In genomic region chr2:6815281-6815680, GRCm38 (mm10) we compare ENCODE assay signal across 18 mouse cellular contexts.
DNase-seq lines count a peak whose midpoint lies in the region; ATAC-seq and TF ChIP-seq lines count a peak whose summit lies in the region.
"Had no signal": no experiment of that assay in that cellular context is flagged by ENCODE, and none has a peak within 500 bp of the region (broad histone marks: within the 10 kb centered on the region; RNA-seq: fewer than 3 reads in every experiment).

No protein-coding gene starts in this region.

- H3K27ac ChIP-seq in heart, postnatal 0 days (ENCODE audit: low read depth): no peak overlapping the region
- no peak overlapping the region for H3K27ac ChIP-seq in hindbrain, embryonic 16.5 days (ENCODE audit: low read depth, low read length)
- H3K27ac ChIP-seq: embryonic facial prominence, embryonic 15.5 days; forebrain, embryonic 15.5 days; hindbrain, embryonic 13.5 days; intestine, embryonic 15.5 days had no signal

- no peaks in the 10 kb centered on the region for H3K27me3 ChIP-seq in heart, postnatal 0 days (ENCODE audit: control insufficient read depth, insufficient read depth, low read length)
- H3K27me3 ChIP-seq in hindbrain, embryonic 16.5 days (replicated peaks; ENCODE audit: control insufficient read depth, insufficient read depth, low read length): no peaks in the 10 kb centered on the region
- H3K27me3 ChIP-seq: CH12.LX; embryonic facial prominence, embryonic 15.5 days; forebrain, embryonic 15.5 days; heart, embryonic 13.5 days; hindbrain, embryonic 13.5 days; intestine, embryonic 15.5 days had no signal

- no peaks in the 10 kb centered on the region for H3K9me3 ChIP-seq in heart, postnatal 0 days (replicated peaks; ENCODE audit: control insufficient read depth, low read length)
- no peaks in the 10 kb centered on the region for H3K9me3 ChIP-seq in hindbrain, embryonic 16.5 days (ENCODE audit: control insufficient read depth, low read length)
- H3K9me3 ChIP-seq: embryonic facial prominence, embryonic 15.5 days; forebrain, embryonic 15.5 days; hindbrain, embryonic 13.5 days; intestine, embryonic 15.5 days had no signal

- TF ChIP-seq CTCF in heart, postnatal 0 days (IDR thresholded peaks at IDR 0.05; ENCODE audit: low read depth): no peak

- no peak for TF ChIP-seq EP300 in heart, postnatal 0 days (IDR thresholded peaks at IDR 0.05; ENCODE audit: low read depth)

- no peak overlapping the region for H3K4me3 ChIP-seq in heart, postnatal 0 days (ENCODE audit: low read depth, low read length)
- no peak overlapping the region for H3K4me3 ChIP-seq in hindbrain, embryonic 16.5 days (ENCODE audit: low read length)
- H3K4me3 ChIP-seq: embryonic facial prominence, embryonic 15.5 days; forebrain, embryonic 15.5 days; heart, embryonic 13.5 days; hindbrain, embryonic 13.5 days; intestine, embryonic 15.5 days had no signal

- H3K36me3 ChIP-seq in heart, postnatal 0 days (replicated peaks; ENCODE audit: control insufficient read depth, insufficient read depth, low read length): no peaks in the 10 kb centered on the region
- H3K36me3 ChIP-seq in hindbrain, embryonic 16.5 days (ENCODE audit: control insufficient read depth, insufficient read depth, low read length): no peaks in the 10 kb centered on the region
- H3K36me3 ChIP-seq: embryonic facial prominence, embryonic 15.5 days; forebrain, embryonic 15.5 days; heart, embryonic 13.5 days; hindbrain, embryonic 13.5 days; intestine, embryonic 15.5 days had no signal

- H3K9ac ChIP-seq in heart, postnatal 0 days (replicated peaks; ENCODE audit: low read depth, low read length): no peak overlapping the region
- no peak overlapping the region for H3K9ac ChIP-seq in hindbrain, embryonic 16.5 days (ENCODE audit: low read depth, low read length)
- H3K9ac ChIP-seq: embryonic facial prominence, embryonic 15.5 days; forebrain, embryonic 15.5 days; heart, embryonic 13.5 days; hindbrain, embryonic 13.5 days; intestine, embryonic 15.5 days had no signal

- H3K4me2 ChIP-seq in heart, postnatal 0 days (ENCODE audit: low read depth, low read length): no peak overlapping the region
- no peak overlapping the region for H3K4me2 ChIP-seq in hindbrain, embryonic 16.5 days (ENCODE audit: low read length)
- H3K4me2 ChIP-seq: embryonic facial prominence, embryonic 15.5 days; forebrain, embryonic 15.5 days; heart, embryonic 13.5 days; hindbrain, embryonic 13.5 days; intestine, embryonic 15.5 days had no signal

- peak; percentile 47; the same call in 1 of the 2 replicates for ATAC-seq in heart, postnatal 0 days (ENCODE audit: insufficient read depth, low read depth)
- ATAC-seq in hindbrain, embryonic 16.5 days: no peak
- ATAC-seq: forebrain, embryonic 15.5 days; intestine, embryonic 15.5 days had no signal

- DNase-seq in cerebellum, adult 9-10 months: peak; percentile 66
- no peak for DNase-seq in cerebellum, adult 11-12 months
- DNase-seq in heart, postnatal 0 days (ENCODE audit: low spot score): peak; percentile 32
- DNase-seq in heart, postnatal 4 days: no peak
- DNase-seq in brain, adult 2 months (ENCODE audit: low read depth, low spot score): peak; percentile 72
- DNase-seq in retina, postnatal 7 days (ENCODE audit: low read depth, low spot score): peak; percentile 5
- DNase-seq: adrenal gland, adult 2 months; adrenal gland, postnatal 25 days; gastrocnemius, postnatal 14 days; heart, postnatal 10 days; kidney, adult 18-20 months had no signal

- peaks cover 4% of the 10 kb centered on the region; the same call in 1 of the 2 replicates for H3K4me1 ChIP-seq in heart, postnatal 0 days (ENCODE audit: control insufficient read depth, insufficient read depth)
- peaks cover 4% of the 10 kb centered on the region for H3K4me1 ChIP-seq in hindbrain, embryonic 16.5 days (ENCODE audit: control insufficient read depth, insufficient read depth, low read depth, low read length)
- H3K4me1 ChIP-seq: embryonic facial prominence, embryonic 15.5 days; intestine, embryonic 15.5 days had no signal

- WGBS in heart, postnatal 0 days: 51% methylated on average over 2 of the region's 2 CpGs
- 80% methylated on average over 2 of the region's 2 CpGs for WGBS in hindbrain, embryonic 16.5 days

Comparison
In these comparisons a context has a peak if more than half of its experiments do, and no peak if none do; other contexts are left out.
1. DNase-seq: peak in cerebellum, adult 9-10 months (single experiment), heart, postnatal 0 days (single experiment), brain, adult 2 months (single experiment) and retina, postnatal 7 days (single experiment); none in cerebellum, adult 11-12 months (single experiment) and heart, postnatal 4 days (single experiment).